Mouse (Mus musculus) lung, postnatal 10 days (tissue): Measurements from ENCODE around the gene Ccrl2.

Experiments used
- DNase-seq: peaks from one replicate; pipeline ENCODE4 v3.0.0; 2021

The Ccrl2 gene

GRCm38 (mm10) chr9:111056798-111057543 is at the start of gene Ccrl2:
TSS of gene Ccrl2 (minus strand) at chr9:111057519.
- DNase-seq: peak; percentile 83

- DNase-seq: no peak
These were observed 46.6 kb upstream of the Ccrl2 start for GRCm38 (mm10) chr9:111103893-111104292.

GRCm38 (mm10) chr9:111103293-111103692 is 46.0 kb upstream of the Ccrl2 start:
- no peak for DNase-seq

- no peak for DNase-seq
These were observed 43.1 kb upstream of the Ccrl2 start for GRCm38 (mm10) chr9:111100406-111100805.

- no peak for DNase-seq
These were observed 40.2 kb upstream of the Ccrl2 start for GRCm38 (mm10) chr9:111097543-111097942.

- DNase-seq: no peak
These were observed 39.4 kb upstream of the Ccrl2 start for GRCm38 (mm10) chr9:111096419-111097326.

- DNase-seq: no peak
These were observed 38.4 kb upstream of the Ccrl2 start for GRCm38 (mm10) chr9:111095710-111096109.

- DNase-seq: no peak
These were observed 37.3 kb upstream of the Ccrl2 start for GRCm38 (mm10) chr9:111094626-111095025.

- peak; percentile 64 for DNase-seq
These were observed 35.8 kb upstream of the Ccrl2 start for GRCm38 (mm10) chr9:111093094-111093493.

GRCm38 (mm10) chr9:111092657-111093056 is 35.3 kb upstream of the Ccrl2 start:
- DNase-seq: peak; percentile 66

GRCm38 (mm10) chr9:111088886-111089285 is 31.6 kb upstream of the Ccrl2 start:
- no peak for DNase-seq

- no peak for DNase-seq
These were observed 30.6 kb upstream of the Ccrl2 start for GRCm38 (mm10) chr9:111087960-111088359.

GRCm38 (mm10) chr9:111086995-111087606 is 29.8 kb upstream of the Ccrl2 start:
- no peak for DNase-seq

- peak; percentile 36 for DNase-seq
These were observed 28.8 kb upstream of the Ccrl2 start for GRCm38 (mm10) chr9:111086137-111086536.

- no peak for DNase-seq
These were observed 28.0 kb upstream of the Ccrl2 start for GRCm38 (mm10) chr9:111085329-111085728.

- DNase-seq: no peak
These were observed 24.4 kb upstream of the Ccrl2 start for GRCm38 (mm10) chr9:111081765-111082164.

GRCm38 (mm10) chr9:111080801-111081200 is 23.5 kb upstream of the Ccrl2 start:
- no peak for DNase-seq

GRCm38 (mm10) chr9:111077745-111078144 is 20.4 kb upstream of the Ccrl2 start:
- DNase-seq: no peak

- no peak for DNase-seq
These were observed 15.7 kb upstream of the Ccrl2 start for GRCm38 (mm10) chr9:111072971-111073370.

- DNase-seq: peak; percentile 77
These were observed 14.9 kb upstream of the Ccrl2 start for GRCm38 (mm10) chr9:111072175-111072574.

- DNase-seq: peak; percentile 76
These were observed 13.2 kb upstream of the Ccrl2 start for GRCm38 (mm10) chr9:111070546-111070961.

GRCm38 (mm10) chr9:111067052-111067451 is 9.7 kb upstream of the Ccrl2 start:
- DNase-seq: no peak

- DNase-seq: no peak
These were observed 5.5 kb upstream of the Ccrl2 start for GRCm38 (mm10) chr9:111062840-111063239.
